Mouse (Mus musculus): ENCODE measurements around the gene Rps6. TPM values are rescaled to one million over a fixed set of nuclear protein-coding genes. Genes with fewer than 3 reads are reported as not detected.

The Rps6 gene
- polyA plus RNA-seq, 1 experiment = 618 TPM

GRCm38 (mm10) chr4:86887879-86888278 is 30.7 kb upstream of the Rps6 start:
- 0 out of 2 replicates have a peak, but pooled peaks cover 6% of the 10 kb centered on the region for H3K4me1 ChIP-seq (ENCODE audit: control insufficient read depth, insufficient read depth, insufficient read length)
- no peaks in the 10 kb centered on the region for H3K27me3 ChIP-seq (ENCODE audit: control insufficient read depth, insufficient read depth, low read length)
- H3K4me3 ChIP-seq (ENCODE audit: extremely low read depth, insufficient read depth, insufficient read length) = no peak overlapping the region
- TF ChIP-seq CTCF (IDR thresholded peaks at IDR 0.05; ENCODE audit: extremely low read depth, insufficient read depth, insufficient read length, insufficient replicate concordance) (no peak), POLR2A (IDR thresholded peaks at IDR 0.05; ENCODE audit: low read depth, low read length) (no peak)
- no peak overlapping the region for H3K27ac ChIP-seq (ENCODE audit: insufficient read depth, low read length)
- WGBS = 81% methylated on average over 5 of the region's 5 CpGs
- H3K36me3 ChIP-seq (ENCODE audit: control insufficient read depth, insufficient read depth, low read length) = no peaks in the 10 kb centered on the region
- no peak for DNase-seq (ENCODE audit: low read depth in 1 of 2, low spot score in 2 of 2)

GRCm38 (mm10) chr4:86886160-86886878 is 29.1 kb upstream of the Rps6 start:
- 2% methylated on average over 18 of the region's 18 CpGs for WGBS
- H3K4me1 ChIP-seq (ENCODE audit: control insufficient read depth, insufficient read depth, insufficient read length) = 0 out of 2 replicates have a peak, but pooled peaks cover 6% of the 10 kb centered on the region

GRCm38 (mm10) chr4:86885790-86886159 is 28.6 kb upstream of the Rps6 start:
- DNase-seq (ENCODE audit: low read depth in 1 of 2, low spot score in 2 of 2) = no peak
- H3K27ac ChIP-seq (ENCODE audit: insufficient read depth, low read length) = 0 out of 2 replicates have a peak overlapping the region, but pooled peaks have one; percentile 13
- 0 out of 2 replicates have a peak, but pooled peaks cover 6% of the 10 kb centered on the region for H3K4me1 ChIP-seq (ENCODE audit: control insufficient read depth, insufficient read depth, insufficient read length)
- no peaks in the 10 kb centered on the region for H3K27me3 ChIP-seq (ENCODE audit: control insufficient read depth, insufficient read depth, low read length)
- H3K36me3 ChIP-seq (ENCODE audit: control insufficient read depth, insufficient read depth, low read length) = no peaks in the 10 kb centered on the region
- TF ChIP-seq POLR2A (IDR thresholded peaks at IDR 0.05; ENCODE audit: low read depth, low read length) = no peak
- TF ChIP-seq CTCF (IDR thresholded peaks at IDR 0.05; ENCODE audit: extremely low read depth, insufficient read depth, insufficient read length, insufficient replicate concordance) = no peak
- WGBS = 10% methylated on average over 12 of the region's 12 CpGs
- peak overlapping the region; percentile 41; the same call in 1 of the 2 replicates for H3K4me3 ChIP-seq (ENCODE audit: extremely low read depth, insufficient read depth, insufficient read length)

More at GRCm38 (mm10) chr4:86886160-86886878, 29.1 kb upstream of the Rps6 start:
- H3K27me3 ChIP-seq (ENCODE audit: control insufficient read depth, insufficient read depth, low read length) = no peaks in the 10 kb centered on the region
- H3K4me3 ChIP-seq (ENCODE audit: extremely low read depth, insufficient read depth, insufficient read length) = peak overlapping the region; percentile 41
- TF ChIP-seq POLR2A (IDR thresholded peaks at IDR 0.05; ENCODE audit: low read depth, low read length) (no peak), CTCF (IDR thresholded peaks at IDR 0.05; ENCODE audit: extremely low read depth, insufficient read depth, insufficient read length, insufficient replicate concordance) (no peak)
- DNase-seq (ENCODE audit: low read depth in 1 of 2, low spot score in 2 of 2) = peak; percentile 8 to 64
- no peaks in the 10 kb centered on the region for H3K36me3 ChIP-seq (ENCODE audit: control insufficient read depth, insufficient read depth, low read length)
- H3K27ac ChIP-seq (ENCODE audit: insufficient read depth, low read length) = peak overlapping the region; percentile 13; the same call in 1 of the 2 replicates

- 0 out of 2 replicates have a peak, but pooled peaks cover 6% of the 10 kb centered on the region for H3K4me1 ChIP-seq (ENCODE audit: control insufficient read depth, insufficient read depth, insufficient read length)
- WGBS = 52% methylated on average over 4 of the region's 4 CpGs
- TF ChIP-seq CTCF (IDR thresholded peaks at IDR 0.05; ENCODE audit: extremely low read depth, insufficient read depth, insufficient read length, insufficient replicate concordance) (peak; percentile 39; the same call in 1 of the 2 replicates), POLR2A (IDR thresholded peaks at IDR 0.05; ENCODE audit: low read depth, low read length) (no peak)
- H3K27me3 ChIP-seq (ENCODE audit: control insufficient read depth, insufficient read depth, low read length) = no peaks in the 10 kb centered on the region
- H3K4me3 ChIP-seq (ENCODE audit: extremely low read depth, insufficient read depth, insufficient read length) = no peak overlapping the region
- no peak overlapping the region for H3K27ac ChIP-seq (ENCODE audit: insufficient read depth, low read length)
- H3K36me3 ChIP-seq (ENCODE audit: control insufficient read depth, insufficient read depth, low read length) = no peaks in the 10 kb centered on the region
- peak; percentile 9 to 48 for DNase-seq (ENCODE audit: low read depth in 1 of 2, low spot score in 2 of 2)
Measured at GRCm38 (mm10) chr4:86884945-86885344, 27.7 kb upstream of the Rps6 start.

GRCm38 (mm10) chr4:86882413-86882812 is 25.2 kb upstream of the Rps6 start:
- H3K27me3 ChIP-seq (ENCODE audit: control insufficient read depth, insufficient read depth, low read length) = no peaks in the 10 kb centered on the region
- H3K4me1 ChIP-seq (ENCODE audit: control insufficient read depth, insufficient read depth, insufficient read length) = 0 out of 2 replicates have a peak, but pooled peaks cover 6% of the 10 kb centered on the region
- WGBS = 70% methylated on average over 2 of the region's 2 CpGs
- H3K27ac ChIP-seq (ENCODE audit: insufficient read depth, low read length) = no peak overlapping the region
- no peak overlapping the region for H3K4me3 ChIP-seq (ENCODE audit: extremely low read depth, insufficient read depth, insufficient read length)
- H3K36me3 ChIP-seq (ENCODE audit: control insufficient read depth, insufficient read depth, low read length) = no peaks in the 10 kb centered on the region
- TF ChIP-seq CTCF (IDR thresholded peaks at IDR 0.05; ENCODE audit: extremely low read depth, insufficient read depth, insufficient read length, insufficient replicate concordance) (no peak), POLR2A (IDR thresholded peaks at IDR 0.05; ENCODE audit: low read depth, low read length) (no peak)
- DNase-seq (ENCODE audit: low read depth in 1 of 2, low spot score in 2 of 2) = no peak

GRCm38 (mm10) chr4:86881178-86881577 is 24.0 kb upstream of the Rps6 start:
- Histone ChIP-seq H3K4me1 (ENCODE audit: control insufficient read depth, insufficient read depth, insufficient read length) (no peaks in the 10 kb centered on the region), H3K27ac (ENCODE audit: insufficient read depth, low read length) (no peak overlapping the region), H3K27me3 (ENCODE audit: control insufficient read depth, insufficient read depth, low read length) (no peaks in the 10 kb centered on the region), H3K36me3 (ENCODE audit: control insufficient read depth, insufficient read depth, low read length) (no peaks in the 10 kb centered on the region), H3K4me3 (ENCODE audit: extremely low read depth, insufficient read depth, insufficient read length) (no peak overlapping the region)
- WGBS = 92% methylated on average over 4 of the region's 4 CpGs
- DNase-seq (ENCODE audit: low read depth in 1 of 2, low spot score in 2 of 2) = no peak
- TF ChIP-seq POLR2A (IDR thresholded peaks at IDR 0.05; ENCODE audit: low read depth, low read length) = no peak
- no peak for TF ChIP-seq CTCF (IDR thresholded peaks at IDR 0.05; ENCODE audit: extremely low read depth, insufficient read depth, insufficient read length, insufficient replicate concordance)

GRCm38 (mm10) chr4:86879477-86879876 is 22.3 kb upstream of the Rps6 start:
- 83% methylated on average over 2 of the region's 2 CpGs for WGBS
- DNase-seq (ENCODE audit: low read depth in 1 of 2, low spot score in 2 of 2) = no peak
- no peaks in the 10 kb centered on the region for H3K36me3 ChIP-seq (ENCODE audit: control insufficient read depth, insufficient read depth, low read length)
- H3K4me1 ChIP-seq (ENCODE audit: control insufficient read depth, insufficient read depth, insufficient read length) = no peaks in the 10 kb centered on the region
- no peak for TF ChIP-seq POLR2A (IDR thresholded peaks at IDR 0.05; ENCODE audit: low read depth, low read length)
- no peak for TF ChIP-seq CTCF (IDR thresholded peaks at IDR 0.05; ENCODE audit: extremely low read depth, insufficient read depth, insufficient read length, insufficient replicate concordance)
- H3K4me3 ChIP-seq (ENCODE audit: extremely low read depth, insufficient read depth, insufficient read length) = no peak overlapping the region
- H3K27ac ChIP-seq (ENCODE audit: insufficient read depth, low read length) = no peak overlapping the region
- no peaks in the 10 kb centered on the region for H3K27me3 ChIP-seq (ENCODE audit: control insufficient read depth, insufficient read depth, low read length)
